In the genomic region with DNA sequence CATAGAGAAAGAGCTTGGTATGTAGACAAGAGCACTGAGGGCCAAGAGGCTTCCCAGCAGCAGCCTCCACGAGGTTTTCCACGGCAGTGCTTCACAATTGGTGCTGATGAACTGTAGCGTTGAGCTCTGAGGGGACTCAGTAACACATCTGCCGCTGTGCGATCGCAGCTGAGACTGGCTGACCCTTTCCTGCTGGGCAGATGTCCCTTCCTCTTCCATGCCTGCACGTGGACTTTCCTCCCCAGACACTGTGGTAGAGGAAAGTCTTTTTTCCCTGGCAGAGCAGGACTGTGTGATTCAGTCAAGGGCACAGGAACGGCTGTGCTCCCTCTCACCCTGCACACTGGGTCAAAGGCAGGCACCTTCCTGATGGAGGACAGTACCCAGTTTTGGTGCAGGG, we compare ENCODE assay signal across 31 mouse cellular contexts. TPM values are rescaled to one million over a fixed set of nuclear protein-coding genes. Genes with fewer than 3 reads are reported as not detected.
"Had no signal": no experiment of that assay in that cellular context is flagged by ENCODE, and none has a peak within 500 bp of the region (broad histone marks: within the 10 kb centered on the region; RNA-seq: fewer than 3 reads in every experiment).

No protein-coding gene starts in this region.

- H3K4me1 ChIP-seq: hindbrain, embryonic 10.5 days; intestine, embryonic 15.5 days; limb, embryonic 10.5 days; limb, embryonic 12.5 days; liver, embryonic 13.5 days had no signal

- H3K9me3 ChIP-seq: hindbrain, embryonic 10.5 days; intestine, embryonic 15.5 days; limb, embryonic 10.5 days; limb, embryonic 12.5 days; liver, embryonic 13.5 days had no signal

- H3K36me3 ChIP-seq: hindbrain, embryonic 10.5 days; intestine, embryonic 15.5 days; limb, embryonic 10.5 days; limb, embryonic 12.5 days; liver, embryonic 13.5 days had no signal

- H3K4me2 ChIP-seq: heart, embryonic 11.5 days; hindbrain, embryonic 14.5 days; intestine, embryonic 15.5 days; limb, embryonic 12.5 days; liver, embryonic 11.5 days; liver, embryonic 13.5 days had no signal

- ATAC-seq: hindbrain, embryonic 16.5 days; inflammation-experienced regulatory T-cells, adult 6 months; intestine, embryonic 15.5 days; intestine, postnatal 0 days had no signal

- DNase-seq: gastrocnemius, adult 2 months; gastrocnemius, postnatal 10 days; gastrocnemius, postnatal 25 days; heart, adult 2 months; heart, postnatal 10 days; heart, postnatal 4 days; kidney, adult 18-20 months; kidney, adult 8-10 months; kidney, postnatal 10 days; kidney, postnatal 25 days; kidney, postnatal 4 days; liver; liver, embryonic 13.5 days had no signal

- H3K4me3 ChIP-seq: gastrocnemius, adult 2 months; heart, adult 2 months; hindbrain, embryonic 10.5 days; intestine, embryonic 15.5 days; layer of hippocampus, adult 2 months; left cerebral cortex, adult 2 months; limb, embryonic 10.5 days; limb, embryonic 12.5 days; liver, embryonic 13.5 days had no signal

- H3K27me3 ChIP-seq: intestine, embryonic 15.5 days; limb, embryonic 12.5 days; liver, embryonic 13.5 days had no signal

- H3K9ac ChIP-seq: hindbrain, embryonic 14.5 days; intestine, embryonic 15.5 days; limb, embryonic 12.5 days; liver, embryonic 13.5 days had no signal

- H3K27ac ChIP-seq: gastrocnemius, adult 2 months; heart, adult 2 months; hindbrain, embryonic 10.5 days; hindbrain, embryonic 14.5 days; intestine, embryonic 15.5 days; layer of hippocampus, adult 2 months; left cerebral cortex, adult 2 months; limb, embryonic 10.5 days; limb, embryonic 12.5 days; liver, embryonic 13.5 days had no signal

RNA-seq across cellular contexts. Expression of gene Figla, which starts 31.6 kb away (rescaled TPM):
- polyA plus RNA-seq: frontal cortex, adult 2 months; heart, adult 2 months; heart, embryonic 11.5 days; heart, embryonic 14.5 days; heart, embryonic 16.5 days; hindbrain, embryonic 10.5 days; hindbrain, embryonic 14.5 days; hindbrain, embryonic 16.5 days; inflammation-experienced regulatory T-cells, adult 6 months; intestine, embryonic 15.5 days; intestine, postnatal 0 days; kidney, embryonic 14.5 days; kidney, embryonic 16.5 days; limb, embryonic 10.5 days; limb, embryonic 12.5 days; limb, embryonic 14.5 days; liver, embryonic 11.5 days; liver, embryonic 13.5 days had no signal

RNA-seq across cellular contexts. Expression of gene Add2, which starts 44.1 kb away (rescaled TPM):
- polyA plus RNA-seq: inflammation-experienced regulatory T-cells, adult 6 months had no signal
